In genomic region chr13:30765906-30766305, GRCm38 (mm10) we compare ENCODE assay signal across 8 mouse cellular contexts.
"Had no signal": no experiment of that assay in that cellular context is flagged by ENCODE, and none has a peak within 500 bp of the region (broad histone marks: within the 10 kb centered on the region; RNA-seq: fewer than 3 reads in every experiment).

No protein-coding gene starts in this region.

- DNase-seq: kidney, adult 18-20 months; kidney, postnatal 10 days; kidney, postnatal 4 days; layer of hippocampus, adult 9-11 months; layer of hippocampus, postnatal 36 days; lung, embryonic 14.5 days; lung, postnatal 14 days; right cerebral cortex, postnatal 14 days had no signal
